Mouse (Mus musculus): ENCODE measurements around the gene Ppp1r14d. TPM values are rescaled to one million over a fixed set of nuclear protein-coding genes. Genes with fewer than 3 reads are reported as not detected.

Gene Ppp1r14d
- not detected in 2 replicates for polyA plus RNA-seq (2016; fragmentation: Nextera tagmentation; extraction: Ambion mirVana)

GRCm38 (mm10) chr2:119229775-119230704 lies at the start of gene Ppp1r14d:
Gene Ppp1r14d (minus strand): TSS chr2:119229906.
- H3K4me1 ChIP-seq (replicated peaks): peaks cover 9% of the 10 kb centered on the region; the same call in 1 of the 2 replicates
- no peaks in the 10 kb centered on the region for H3K9me3 ChIP-seq
- no peak for DNase-seq (ENCODE audit: low spot score)
- 73% methylated on average over 6 of the region's 6 CpGs for WGBS
- H3K27ac ChIP-seq: no peak within 1 kb of the TSS
- H3K36me3 ChIP-seq: no peaks in the 10 kb centered on the region
- peaks cover 13% of the 10 kb centered on the region for H3K27me3 ChIP-seq (ENCODE audit: insufficient read depth, poor library complexity, severe bottlenecking)
- no peak within 1 kb of the TSS for H3K4me3 ChIP-seq

GRCm38 (mm10) chr2:119277810-119278209 lies 48.1 kb upstream of the Ppp1r14d start:
- no peak overlapping the region for H3K27ac ChIP-seq
- 87% methylated on average over 23 of the region's 23 CpGs for WGBS
- H3K9me3 ChIP-seq: no peaks in the 10 kb centered on the region
- H3K36me3 ChIP-seq: no peaks in the 10 kb centered on the region
- no peak overlapping the region for H3K4me3 ChIP-seq
- H3K4me1 ChIP-seq (replicated peaks): no peaks in the 10 kb centered on the region
- no peak for DNase-seq (ENCODE audit: low spot score)
- 0 out of 2 replicates have a peak, but pooled peaks cover 2% of the 10 kb centered on the region for H3K27me3 ChIP-seq (ENCODE audit: insufficient read depth, poor library complexity, severe bottlenecking)

- Histone ChIP-seq H3K4me1 (replicated peaks) (no peaks in the 10 kb centered on the region), H3K36me3 (no peaks in the 10 kb centered on the region), H3K9me3 (no peaks in the 10 kb centered on the region), H3K27ac (no peak overlapping the region), H3K27me3 (ENCODE audit: insufficient read depth, poor library complexity, severe bottlenecking) (0 out of 2 replicates have a peak, but pooled peaks cover 2% of the 10 kb centered on the region), H3K4me3 (no peak overlapping the region)
- no peak for DNase-seq (ENCODE audit: low spot score)
- WGBS: 77% methylated on average over 7 of the region's 7 CpGs
Measured at GRCm38 (mm10) chr2:119276926-119277325, 47.2 kb upstream of the Ppp1r14d start.

GRCm38 (mm10) chr2:119274126-119274525 lies 44.4 kb upstream of the Ppp1r14d start:
- Histone ChIP-seq H3K27me3 (ENCODE audit: insufficient read depth, poor library complexity, severe bottlenecking) (peaks cover 19% of the 10 kb centered on the region), H3K4me3 (no peak overlapping the region), H3K4me1 (replicated peaks) (peaks cover 12% of the 10 kb centered on the region), H3K27ac (no peak overlapping the region), H3K9me3 (no peaks in the 10 kb centered on the region), H3K36me3 (no peaks in the 10 kb centered on the region)
- DNase-seq (ENCODE audit: low spot score): no peak
- 81% methylated on average over 1 of the region's 1 CpGs for WGBS

- DNase-seq (ENCODE audit: low spot score): peak; percentile 69
- H3K4me3 ChIP-seq: peak within 1 kb of the TSS; percentile 69
- H3K9me3 ChIP-seq: no peaks in the 10 kb centered on the region
- peaks cover 32% of the 10 kb centered on the region for H3K27me3 ChIP-seq (ENCODE audit: insufficient read depth, poor library complexity, severe bottlenecking)
- peak within 1 kb of the TSS; percentile 81 for H3K27ac ChIP-seq
- WGBS: under 1% methylated on average over 49 of the region's 49 CpGs
- peaks cover 12% of the 10 kb centered on the region for H3K4me1 ChIP-seq (replicated peaks)
- H3K36me3 ChIP-seq: no peaks in the 10 kb centered on the region
Measured at GRCm38 (mm10) chr2:119270643-119271331, 41.1 kb upstream of the Ppp1r14d start, which contains the start of gene Rhov. Gene Rhov (minus strand): TSS chr2:119271272.

- Histone ChIP-seq H3K36me3 (no peaks in the 10 kb centered on the region), H3K27ac (peak overlapping the region; percentile 81; the same call in 1 of the 2 replicates), H3K4me3 (peak overlapping the region; percentile 69), H3K9me3 (no peaks in the 10 kb centered on the region), H3K27me3 (ENCODE audit: insufficient read depth, poor library complexity, severe bottlenecking) (peaks cover 32% of the 10 kb centered on the region), H3K4me1 (replicated peaks) (peaks cover 12% of the 10 kb centered on the region)
- no peak for DNase-seq (ENCODE audit: low spot score)
- WGBS: 51% methylated on average over 9 of the region's 9 CpGs
Measured at GRCm38 (mm10) chr2:119270286-119270642, 40.6 kb upstream of the Ppp1r14d start.

GRCm38 (mm10) chr2:119263813-119264212 lies 34.1 kb upstream of the Ppp1r14d start:
- H3K9me3 ChIP-seq: no peaks in the 10 kb centered on the region
- 87% methylated on average over 5 of the region's 5 CpGs for WGBS

GRCm38 (mm10) chr2:119262978-119263377 lies 33.3 kb upstream of the Ppp1r14d start:
- 47% methylated on average over 8 of the region's 8 CpGs for WGBS
- no peak for DNase-seq (ENCODE audit: low spot score)
- peaks cover 1% of the 10 kb centered on the region; the same call in 1 of the 2 replicates for H3K27me3 ChIP-seq (ENCODE audit: insufficient read depth, poor library complexity, severe bottlenecking)

More at GRCm38 (mm10) chr2:119263813-119264212, 34.1 kb upstream of the Ppp1r14d start:
- H3K4me3 ChIP-seq: no peak overlapping the region
- H3K27me3 ChIP-seq (ENCODE audit: insufficient read depth, poor library complexity, severe bottlenecking): peaks cover 10% of the 10 kb centered on the region; the same call in 1 of the 2 replicates
- 0 out of 2 replicates have a peak, but pooled peaks cover 3% of the 10 kb centered on the region for H3K4me1 ChIP-seq (replicated peaks)
- no peaks in the 10 kb centered on the region for H3K36me3 ChIP-seq
- H3K27ac ChIP-seq: no peak overlapping the region
- no peak for DNase-seq (ENCODE audit: low spot score)

GRCm38 (mm10) chr2:119261326-119261725 lies 31.6 kb upstream of the Ppp1r14d start:
- Histone ChIP-seq H3K9me3 (no peaks in the 10 kb centered on the region), H3K27ac (no peak overlapping the region), H3K36me3 (no peaks in the 10 kb centered on the region), H3K27me3 (ENCODE audit: insufficient read depth, poor library complexity, severe bottlenecking) (peaks cover 3% of the 10 kb centered on the region; the same call in 1 of the 2 replicates), H3K4me3 (no peak overlapping the region), H3K4me1 (replicated peaks) (0 out of 2 replicates have a peak, but pooled peaks cover 3% of the 10 kb centered on the region)
- 72% methylated on average over 2 of the region's 2 CpGs for WGBS
- no peak for DNase-seq (ENCODE audit: low spot score)

More at GRCm38 (mm10) chr2:119262978-119263377, 33.3 kb upstream of the Ppp1r14d start:
- H3K36me3 ChIP-seq: no peaks in the 10 kb centered on the region
- 0 out of 2 replicates have a peak, but pooled peaks cover 3% of the 10 kb centered on the region for H3K4me1 ChIP-seq (replicated peaks)
- H3K27ac ChIP-seq: no peak overlapping the region
- H3K9me3 ChIP-seq: no peaks in the 10 kb centered on the region
- no peak overlapping the region for H3K4me3 ChIP-seq

GRCm38 (mm10) chr2:119260518-119260917 lies 30.8 kb upstream of the Ppp1r14d start:
- DNase-seq (ENCODE audit: low spot score): no peak
- H3K27me3 ChIP-seq (ENCODE audit: insufficient read depth, poor library complexity, severe bottlenecking): peaks cover 4% of the 10 kb centered on the region
- H3K36me3 ChIP-seq: no peaks in the 10 kb centered on the region
- no peaks in the 10 kb centered on the region for H3K9me3 ChIP-seq
- H3K4me1 ChIP-seq (replicated peaks): 0 out of 2 replicates have a peak, but pooled peaks cover 3% of the 10 kb centered on the region
- no peak overlapping the region for H3K4me3 ChIP-seq
- 75% methylated on average over 1 of the region's 1 CpGs for WGBS
- no peak overlapping the region for H3K27ac ChIP-seq

- 0 out of 2 replicates have a peak, but pooled peaks cover 11% of the 10 kb centered on the region for H3K4me1 ChIP-seq (replicated peaks)
- 15% methylated on average over 7 of the region's 7 CpGs for WGBS
- no peak for DNase-seq (ENCODE audit: low spot score)
- H3K27me3 ChIP-seq (ENCODE audit: insufficient read depth, poor library complexity, severe bottlenecking): peaks cover 26% of the 10 kb centered on the region
- H3K9me3 ChIP-seq: no peaks in the 10 kb centered on the region
- no peak overlapping the region for H3K4me3 ChIP-seq
- no peaks in the 10 kb centered on the region for H3K36me3 ChIP-seq
- no peak overlapping the region for H3K27ac ChIP-seq
Measured at GRCm38 (mm10) chr2:119254976-119255375, 25.3 kb upstream of the Ppp1r14d start.

- Histone ChIP-seq H3K9me3 (no peaks in the 10 kb centered on the region), H3K4me3 (peak overlapping the region; percentile 20; the same call in 1 of the 2 replicates), H3K27me3 (ENCODE audit: insufficient read depth, poor library complexity, severe bottlenecking) (peaks cover 23% of the 10 kb centered on the region), H3K36me3 (no peaks in the 10 kb centered on the region), H3K27ac (0 out of 2 replicates have a peak overlapping the region, but pooled peaks have one; percentile 31), H3K4me1 (replicated peaks) (0 out of 2 replicates have a peak, but pooled peaks cover 11% of the 10 kb centered on the region)
- WGBS: 15% methylated on average over 11 of the region's 11 CpGs
- peak; percentile 87 for DNase-seq (ENCODE audit: low spot score)
Measured at GRCm38 (mm10) chr2:119250826-119251478, 21.2 kb upstream of the Ppp1r14d start.

All from hindbrain, embryonic 10.5 days (tissue).